Mouse (Mus musculus): ENCODE results near the gene Snx9.

- TF ChIP-seq CTCF (IDR thresholded peaks at IDR 0.05; ENCODE audit: low read depth) = no peak
- TF ChIP-seq EP300 (IDR thresholded peaks at IDR 0.05; ENCODE audit: low read depth) = no peak
Observed at GRCm38 (mm10) chr17:5799396-5800021, 41.6 kb upstream of the Snx9 start.

Data from liver, embryonic 14.5 days (tissue).